Mouse (Mus musculus) left cerebral cortex, postnatal 25 days (tissue): ENCODE results near the gene Fzr1. TPM values are rescaled to one million over a fixed set of nuclear protein-coding genes. Genes with fewer than 3 reads are reported as not detected.

Source experiments
- DNase-seq, 2 experiments: peaks; one replicate each; pipeline ENCODE4 v3.0.0; 2022; ENCODE audit warnings: low spot score in 2 of 2, mixed read lengths in 1 of 2
- intact Hi-C: fragments of 180-260 bp; cut with DNase I; formaldehyde crosslinking; loops from one replicate; pipeline ENCODE4 v1.15.1; 2025
- total RNA-seq, 2 experiments: library from RNA; stranded (reverse); gene quantifications; 2 replicates each; pipeline ENCODE4 v1.2.3; 2021

Gene Fzr1
- 10 to 100 TPM; 63.5 to 70.2 TPM for total RNA-seq

DNA sequence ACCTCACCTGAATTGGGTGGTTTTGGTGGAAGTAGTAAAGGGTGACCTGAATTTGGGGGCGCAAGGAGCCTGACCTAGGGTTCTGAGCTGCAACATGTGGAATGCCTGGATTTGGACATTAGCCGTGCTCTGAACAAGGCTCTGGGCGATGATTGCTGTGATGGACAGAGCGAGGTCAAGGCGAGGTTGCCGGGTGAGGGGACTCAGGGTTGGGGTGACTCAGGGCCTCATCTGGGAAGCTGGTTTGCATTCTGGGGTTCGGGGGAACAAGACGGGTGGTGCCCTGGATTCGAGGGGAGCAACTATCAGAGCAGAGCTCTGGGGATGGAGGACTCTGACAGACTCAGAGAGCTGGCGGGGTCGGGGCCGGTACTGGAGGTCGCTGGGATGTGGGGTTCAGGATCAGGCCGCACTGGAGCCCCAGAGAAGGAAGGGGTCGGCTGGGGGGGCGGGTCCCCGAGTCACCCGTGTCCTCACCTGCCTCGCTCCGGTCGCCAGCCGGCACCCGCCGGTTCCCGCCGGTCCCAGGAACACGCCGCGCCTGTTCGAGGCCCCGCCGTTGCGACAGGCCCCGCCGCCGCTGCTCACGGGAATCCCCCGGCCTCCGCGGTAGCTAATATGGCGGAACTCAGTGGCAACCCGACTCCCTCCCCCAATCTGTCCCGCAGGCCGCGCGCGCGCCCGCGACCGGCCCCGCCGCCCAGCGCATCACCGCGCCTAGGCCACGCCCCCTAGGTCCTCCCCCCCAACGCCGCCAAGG lies at the start of gene Fzr1:
Gene Fzr1 (minus strand): TSS at position 724 of the 760 bp plus-strand sequence.
- no peak for DNase-seq
- intact Hi-C loops = no loop called here

DNA sequence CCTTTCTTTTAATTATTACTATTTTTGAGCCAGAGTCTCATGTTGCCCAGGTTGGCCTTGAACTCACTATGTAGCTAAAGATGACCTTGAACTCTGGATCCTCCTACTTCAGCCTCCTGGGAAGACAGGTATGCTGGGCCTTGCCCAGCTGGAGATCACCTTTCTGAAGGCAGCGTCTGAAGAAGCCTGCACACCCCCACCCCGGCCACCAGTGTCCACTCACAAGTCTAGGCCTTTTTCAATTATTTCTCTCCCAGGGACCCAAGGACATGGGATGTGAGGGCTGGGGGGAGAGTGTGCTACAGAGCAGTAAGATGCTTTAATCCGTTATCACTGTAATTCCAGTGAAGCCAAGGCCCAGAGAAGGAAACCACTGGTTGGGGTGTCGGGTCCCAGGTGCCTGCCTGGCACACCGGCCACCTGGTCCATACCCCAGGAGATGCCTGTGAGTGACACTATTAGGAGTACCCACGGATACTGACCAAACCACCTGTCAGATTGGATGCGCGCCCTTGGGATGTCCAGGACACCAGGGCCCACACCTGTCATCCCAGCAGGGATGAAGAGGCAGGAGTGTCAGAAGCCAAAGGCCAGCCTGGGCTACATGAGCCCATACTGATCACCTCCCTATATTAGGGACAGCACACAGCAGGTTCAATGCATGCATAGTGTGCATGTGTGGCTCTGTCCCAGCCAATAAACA lies 49.6 kb upstream of the Fzr1 start:
- no peak for DNase-seq
- intact Hi-C loops = no loop called here

DNA sequence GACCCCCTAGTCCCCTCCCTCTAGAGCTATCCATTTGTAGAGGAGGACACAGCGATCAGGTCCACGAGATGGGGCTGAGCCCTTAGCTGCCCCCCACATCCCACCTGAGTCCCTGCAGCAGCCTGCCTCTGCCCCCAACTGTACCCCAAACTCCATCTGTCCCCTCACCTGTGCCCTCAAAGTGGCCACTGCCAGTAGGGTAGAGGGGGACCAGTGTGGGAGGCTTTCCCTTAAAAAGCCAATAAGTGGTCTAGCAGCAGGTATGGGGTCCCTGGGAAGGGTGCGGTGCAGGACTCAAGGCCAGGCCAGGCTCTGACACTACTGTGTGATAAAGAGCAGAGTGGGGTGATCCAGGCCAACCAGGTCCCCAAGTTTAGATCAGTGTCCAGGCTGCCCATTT lies 49.0 kb upstream of the Fzr1 start:
- DNase-seq = no peak
- intact Hi-C loops = no loop called here

DNA sequence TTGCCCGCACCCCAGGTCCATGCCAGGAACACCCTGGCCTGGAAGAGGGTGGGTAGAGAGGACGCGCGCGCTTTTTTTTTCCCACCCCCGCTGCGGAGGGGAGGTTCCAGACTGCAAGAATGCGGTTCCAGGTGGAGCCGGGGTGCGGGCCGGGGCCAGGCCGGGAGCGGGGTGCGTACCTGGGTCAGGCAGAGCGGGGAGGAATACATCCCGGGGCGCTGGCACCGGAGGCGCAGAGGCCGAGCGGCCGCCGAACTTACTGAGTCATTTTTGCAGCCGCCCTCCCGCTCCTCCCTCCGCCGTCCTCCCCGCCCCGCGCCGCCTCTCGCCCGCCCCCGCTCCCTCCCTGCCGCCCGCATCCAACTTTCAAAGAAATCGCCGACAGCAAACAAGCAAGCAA lies 48.6 kb upstream of the Fzr1 start:
- DNase-seq = peak in 1 of 2 experiments; percentile 52
- intact Hi-C loops = loop anchor here (1.0 kb wide), 1 partner anchor 10 kb away; no protein-coding TSS in a partner anchor

DNA sequence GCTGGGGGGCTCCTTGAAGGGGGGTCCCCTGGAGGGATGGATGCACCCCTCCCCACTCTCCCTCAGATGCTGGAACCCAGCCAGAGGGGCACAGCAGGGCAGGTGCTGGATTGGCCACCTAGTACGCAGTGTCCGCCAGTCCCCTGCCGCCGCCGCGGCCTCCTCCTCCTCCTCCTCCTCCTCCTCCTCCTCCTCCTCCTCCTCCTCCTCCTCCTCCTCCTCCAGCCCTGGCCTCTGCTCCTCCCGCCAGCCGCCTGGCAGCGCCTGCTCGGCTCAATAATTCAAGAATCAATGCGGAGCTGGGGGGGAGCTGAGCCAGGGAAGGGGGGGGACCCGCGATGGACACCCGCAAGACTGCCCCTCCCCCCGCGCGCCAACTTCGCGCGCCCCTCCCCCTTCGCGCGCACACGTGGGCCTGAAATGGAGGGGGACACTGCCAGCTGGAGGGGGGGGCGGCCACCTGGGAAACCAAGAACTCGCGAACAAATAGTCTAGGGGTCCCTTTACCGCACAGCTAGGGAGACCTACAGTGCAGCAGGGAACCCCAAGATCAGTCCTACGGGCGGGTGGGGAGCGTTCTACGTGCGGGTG lies 47.9 kb upstream of the Fzr1 start:
- peak in 1 of 2 experiments; percentile 13 for DNase-seq
- intact Hi-C loops = loop anchor here (1.0 kb wide), 1 partner anchor 9 kb away; no protein-coding TSS in a partner anchor

DNA sequence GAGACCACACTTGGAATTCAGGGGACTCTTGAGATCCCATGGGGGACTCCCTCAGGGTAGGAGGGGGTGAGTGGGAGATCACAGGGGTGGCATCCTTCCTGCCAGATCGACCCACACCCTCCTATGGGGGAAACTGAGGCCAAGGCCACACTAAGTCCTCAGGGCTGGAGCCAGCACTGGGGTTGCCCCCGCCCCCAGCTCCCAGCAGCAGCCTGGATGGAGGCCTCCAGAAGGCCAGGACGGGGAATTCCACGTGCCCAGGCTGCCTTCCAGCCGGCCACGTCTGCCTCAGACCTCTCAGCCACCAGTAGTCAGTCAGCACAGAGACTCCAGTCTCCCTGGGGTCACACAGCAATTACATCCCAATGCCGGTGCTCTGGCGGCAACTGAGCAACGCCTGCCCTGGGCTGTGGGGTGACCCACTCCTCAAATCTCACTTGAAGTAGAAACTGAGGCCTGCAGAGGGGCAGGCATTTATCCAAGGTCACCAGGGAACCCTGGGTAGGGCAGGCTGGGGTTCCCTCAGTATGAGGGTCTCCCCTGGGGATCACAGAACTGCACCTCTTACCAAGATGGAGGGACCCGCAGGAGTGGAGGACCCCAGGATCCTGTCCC lies 47.0 kb upstream of the Fzr1 start:
- DNase-seq = peak in 1 of 2 experiments; percentile 35
- intact Hi-C loops = no loop called here

DNA sequence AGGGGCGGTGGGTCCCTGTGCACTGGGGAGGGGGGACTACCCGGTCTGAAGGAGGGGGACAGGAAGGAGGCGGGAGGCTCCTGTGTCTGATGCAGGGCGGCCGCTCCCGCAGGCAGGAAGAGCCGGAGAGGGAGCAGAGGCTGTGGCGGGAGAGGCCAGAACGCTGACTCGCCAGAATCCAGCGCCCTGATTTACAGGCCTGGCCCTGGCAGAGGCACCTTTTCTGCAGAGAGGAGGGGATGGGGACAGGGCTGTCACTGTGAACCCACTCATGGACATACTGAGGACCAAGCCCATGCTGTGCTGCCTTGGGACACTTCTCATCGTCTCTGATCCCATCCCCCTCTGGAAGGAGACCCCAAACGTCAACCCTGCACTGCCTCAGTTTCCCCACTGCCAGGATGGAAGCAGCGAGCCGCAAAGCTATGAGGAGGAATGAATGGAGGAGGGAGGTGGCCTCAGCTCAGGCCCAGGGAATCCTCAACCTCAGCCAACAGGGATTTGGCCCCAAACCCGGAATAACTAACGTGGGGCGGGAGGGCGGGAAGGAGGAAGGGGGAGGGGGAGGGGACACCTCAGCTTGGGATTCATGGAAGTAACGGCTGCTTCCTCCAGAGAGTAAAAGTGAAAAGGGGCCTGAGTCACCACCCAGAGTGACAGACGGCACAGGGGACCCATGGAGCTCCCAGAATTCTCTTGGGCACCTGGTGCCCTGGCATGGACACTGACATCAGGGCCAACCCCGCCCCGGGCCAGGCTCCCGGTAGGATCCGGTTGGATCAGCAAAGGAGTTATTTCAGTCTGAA lies 46.1 kb upstream of the Fzr1 start:
- peak in 1 of 2 experiments; percentile 20 for DNase-seq
- intact Hi-C loops = no loop called here

DNA sequence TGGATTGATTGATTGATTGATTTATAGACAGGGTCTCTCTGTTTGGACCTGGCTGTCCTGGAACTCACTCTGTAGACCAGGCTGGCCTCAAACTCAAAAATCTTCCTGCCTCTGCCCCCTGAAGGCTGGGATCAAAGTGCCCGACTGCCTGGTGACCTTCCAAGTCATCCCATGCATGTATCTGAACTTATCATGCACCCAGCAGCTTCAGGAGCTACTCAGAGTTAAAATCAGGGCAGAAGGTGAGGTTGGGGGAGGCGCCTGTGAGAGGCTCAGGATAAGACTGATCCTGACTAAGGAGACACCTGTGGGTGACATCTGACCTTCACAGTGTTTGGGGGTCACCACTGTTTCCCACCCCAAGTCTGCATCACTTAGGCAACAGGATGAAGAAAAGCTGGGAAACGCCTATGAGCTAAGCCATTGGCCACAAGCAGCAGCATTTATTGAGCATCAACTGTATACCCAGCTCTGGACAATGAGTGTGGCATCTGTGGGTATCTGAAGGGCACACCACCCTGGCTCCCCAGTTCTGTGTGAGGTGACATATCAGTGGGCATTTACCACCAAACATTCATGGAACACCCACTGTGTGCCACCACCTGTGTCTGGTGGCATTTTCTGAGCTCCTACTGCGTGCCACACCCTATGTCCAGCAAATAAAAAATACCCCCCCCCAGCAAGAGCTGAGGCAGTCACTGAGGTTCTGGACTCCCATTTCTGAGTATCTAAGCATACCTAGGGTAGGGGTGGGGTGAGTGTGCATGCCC lies 45.3 kb upstream of the Fzr1 start:
- intact Hi-C loops = no loop called here
- DNase-seq = no peak

DNA sequence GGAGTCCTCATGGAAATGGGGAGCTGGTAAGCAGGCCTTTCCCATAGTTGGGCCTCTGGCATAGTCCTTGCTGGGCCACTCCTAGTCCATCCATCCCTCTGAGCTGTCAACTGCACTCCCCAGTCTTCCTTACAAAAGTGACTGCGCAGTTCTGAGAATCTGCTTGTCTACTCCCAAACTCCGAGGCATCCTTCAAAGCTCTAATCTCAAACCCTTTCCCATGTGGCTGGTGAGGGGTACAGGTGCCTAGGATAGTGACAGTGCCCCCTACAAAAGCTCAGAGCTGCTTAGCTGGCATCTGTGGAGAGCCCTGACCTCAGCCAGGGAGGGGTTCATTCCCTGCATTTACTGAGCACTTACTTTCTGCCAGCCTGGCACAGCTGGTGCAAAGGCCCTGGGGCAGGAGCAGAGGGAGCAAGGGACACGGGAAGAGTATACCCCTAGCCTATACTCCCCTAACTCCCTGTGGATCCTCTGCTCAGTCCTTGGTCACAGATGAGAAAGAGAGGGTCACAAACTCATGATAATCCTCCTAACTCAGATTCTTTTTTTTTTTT lies 44.4 kb upstream of the Fzr1 start:
- DNase-seq = no peak
- intact Hi-C loops = no loop called here

DNA sequence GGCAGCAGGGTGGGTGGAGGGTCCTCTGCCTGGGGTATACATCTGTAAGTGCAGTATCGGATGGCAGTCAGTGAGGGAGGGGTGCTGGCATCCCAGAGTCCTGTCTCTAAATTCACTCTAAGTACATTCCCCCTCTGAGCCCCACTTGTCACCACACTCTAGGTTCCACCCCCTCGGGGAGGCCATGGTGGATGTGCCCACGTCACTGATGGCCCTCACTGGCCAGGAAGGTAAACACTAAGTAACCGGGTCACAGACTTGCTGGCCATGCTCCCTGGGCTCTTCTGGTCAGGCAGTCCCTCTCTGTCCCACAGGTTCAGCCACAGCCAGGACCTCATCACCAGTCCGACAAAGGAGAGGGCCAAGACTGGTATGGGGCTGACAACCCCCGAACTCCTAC lies 43.9 kb upstream of the Fzr1 start:
- intact Hi-C loops = no loop called here
- DNase-seq = no peak

DNA sequence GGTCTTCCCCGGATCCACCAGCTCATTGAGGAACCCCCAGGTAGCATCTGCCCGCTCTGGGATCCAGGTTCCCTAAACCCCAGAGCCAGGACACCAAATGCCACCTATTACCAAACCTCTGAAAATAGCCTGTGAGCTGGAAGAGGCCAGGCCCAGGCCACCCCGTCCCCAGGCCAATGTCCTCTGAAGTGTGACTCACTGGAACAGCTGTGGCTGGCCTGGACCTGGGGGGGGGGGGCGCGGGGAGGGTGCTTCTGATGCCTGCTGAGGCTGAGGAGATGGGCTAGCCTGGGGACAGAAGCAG lies 43.4 kb upstream of the Fzr1 start:
- intact Hi-C loops = no loop called here
- DNase-seq = no peak

DNA sequence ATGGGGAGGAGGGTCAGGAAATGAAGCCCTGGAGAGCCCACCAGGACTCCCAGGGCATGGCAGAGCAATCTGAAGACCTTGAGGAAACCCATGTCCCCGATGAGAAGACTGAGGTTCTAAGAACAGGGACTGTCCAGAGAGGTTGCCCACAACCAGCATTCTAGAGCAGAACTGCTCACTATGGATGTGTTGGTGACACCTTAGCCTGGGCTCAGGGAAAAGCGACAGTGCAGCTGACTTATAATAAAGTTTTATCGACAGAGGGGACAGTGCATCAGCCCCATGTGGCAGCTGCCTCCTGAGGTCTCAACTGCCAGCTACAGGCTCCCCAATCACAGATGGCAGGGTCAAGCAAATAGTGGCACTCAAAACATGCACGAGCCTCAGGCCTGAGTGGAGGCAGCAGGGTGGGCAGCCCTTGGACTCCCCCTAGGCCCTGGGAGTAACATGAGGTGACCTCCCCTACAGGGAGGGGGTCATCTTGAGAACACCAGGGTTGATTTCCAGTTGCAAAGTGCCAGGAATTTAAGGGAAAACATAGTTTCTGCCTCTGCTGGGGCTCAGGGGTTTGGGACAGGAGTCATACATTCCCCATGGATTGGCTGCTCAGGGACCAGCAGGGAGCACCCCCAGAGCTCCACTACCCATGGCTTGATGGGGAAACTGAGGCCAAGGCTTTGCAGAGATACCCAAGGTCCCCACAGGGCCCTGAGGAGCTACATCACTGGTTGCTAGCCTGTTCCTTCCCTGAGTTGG lies 42.9 kb upstream of the Fzr1 start:
- no peak for DNase-seq
- intact Hi-C loops = no loop called here

DNA sequence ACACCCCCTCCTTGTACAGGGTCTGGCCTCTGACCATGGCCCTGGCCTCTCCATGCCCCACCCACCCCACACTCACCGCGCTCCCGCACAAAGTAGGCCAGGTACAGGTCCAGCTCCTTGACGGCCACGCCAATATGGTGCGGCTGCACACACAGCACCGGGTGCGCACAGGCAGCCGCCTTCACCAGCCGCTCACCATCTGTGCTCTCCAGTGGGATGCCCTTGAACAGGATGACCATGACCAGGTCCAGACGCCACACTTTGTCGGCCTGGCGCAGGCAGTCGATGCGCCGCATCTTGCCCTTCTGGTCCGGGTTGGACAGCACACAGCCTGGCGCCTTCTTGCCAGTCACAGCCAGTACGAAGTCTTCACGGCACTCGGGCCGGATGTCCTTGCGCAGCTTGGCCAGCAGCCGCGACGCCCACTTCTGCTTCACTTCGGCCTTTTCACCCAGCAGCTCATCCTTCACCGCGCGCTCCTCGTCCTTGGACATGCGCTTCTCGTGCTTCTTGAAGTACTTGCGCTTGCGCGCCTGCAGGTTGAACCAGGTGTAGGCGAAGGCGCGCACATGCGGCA lies 42.0 kb upstream of the Fzr1 start:
- intact Hi-C loops = no loop called here
- DNase-seq = no peak

DNA sequence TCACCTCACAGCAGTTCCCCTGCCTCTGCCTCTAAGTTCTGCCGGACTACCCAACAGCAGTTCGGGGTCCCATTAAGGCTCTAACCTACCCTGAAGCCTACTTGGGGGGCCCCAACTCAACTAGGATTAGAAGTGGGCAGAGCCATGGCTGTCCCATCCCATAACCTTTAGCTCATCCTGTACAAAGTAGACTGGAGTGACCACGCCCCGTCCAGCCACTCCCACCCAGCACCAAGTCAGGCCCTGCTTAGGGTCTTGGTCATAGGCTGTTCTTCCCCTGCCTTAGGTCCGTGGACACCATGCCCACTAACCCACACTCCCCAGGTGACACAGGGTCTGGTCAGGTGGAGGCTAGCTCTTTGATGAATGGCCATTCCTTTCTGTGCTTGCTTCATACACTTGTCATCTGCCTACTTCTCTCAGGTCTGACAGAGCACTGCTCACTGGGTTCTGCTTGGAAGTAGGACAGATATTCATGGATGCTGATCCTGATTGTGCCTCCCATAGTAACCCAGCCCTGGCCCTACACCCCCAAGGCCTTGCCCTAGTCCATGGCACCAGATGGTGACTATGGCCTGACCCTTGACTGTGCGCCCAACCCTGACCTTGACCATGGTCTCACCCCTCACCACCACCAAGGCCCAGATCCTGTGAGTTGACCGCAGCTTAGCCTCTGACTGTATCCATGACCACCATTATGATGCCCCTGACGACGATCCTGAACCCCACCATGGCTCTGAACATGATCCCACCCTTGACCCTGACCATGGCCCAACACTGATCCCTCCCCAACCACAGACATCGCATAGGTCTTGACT lies 41.0 kb upstream of the Fzr1 start:
- intact Hi-C loops = no loop called here
- no peak for DNase-seq

DNA sequence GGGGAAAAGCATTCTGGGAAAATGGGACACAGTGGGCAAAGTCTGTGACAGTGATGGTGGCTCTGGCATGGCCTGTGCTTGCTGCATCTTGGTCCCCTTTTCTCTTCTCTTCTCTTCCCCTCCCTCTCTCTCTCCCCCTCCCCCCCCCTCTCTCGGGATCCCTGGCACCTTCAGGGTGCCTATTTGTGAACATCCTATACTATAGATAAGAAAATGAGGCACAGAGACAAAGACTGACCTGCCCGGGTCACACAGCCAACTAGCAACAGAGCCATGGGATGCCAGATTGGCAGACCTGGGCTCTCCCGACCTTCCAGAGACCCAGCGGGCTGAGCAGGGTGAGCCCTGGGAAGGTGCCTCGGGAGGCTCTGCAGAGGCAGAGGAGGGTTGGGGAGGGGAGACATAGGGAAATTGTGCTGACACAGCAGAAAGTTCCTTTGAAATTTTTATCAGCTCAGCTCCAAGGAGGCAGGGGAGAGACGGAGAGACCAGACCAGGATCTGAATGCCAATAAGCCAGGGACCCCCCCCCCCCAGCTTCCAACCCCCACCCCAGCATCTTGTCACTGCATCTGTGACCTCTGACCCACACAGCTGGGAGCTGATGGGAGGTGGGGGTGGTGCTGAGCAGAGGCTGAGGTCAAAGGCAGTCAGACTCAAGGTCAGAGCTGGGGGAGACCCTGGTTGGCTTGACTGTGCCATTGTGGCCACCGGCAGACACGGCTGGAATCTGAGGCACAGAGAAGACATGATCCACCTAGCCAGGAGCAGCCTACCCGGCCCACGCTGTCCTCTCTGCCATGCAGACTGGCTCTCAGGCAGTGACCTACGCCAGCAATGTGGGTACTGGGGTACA lies 40.1 kb upstream of the Fzr1 start:
- intact Hi-C loops = no loop called here
- no peak for DNase-seq
